Mouse (Mus musculus) liver, embryonic 11.5 days (tissue): ENCODE data around the gene Coasy. TPM values are rescaled to one million over a fixed set of nuclear protein-coding genes. Genes with fewer than 3 reads are reported as not detected.

Experiments used
- ATAC-seq: fragments of 200-750 bp; cut with Nextera tagmentation; replicated peaks from 2 replicates; pipeline ENCODE4 v1.8.0; 2017; ENCODE audit warnings: moderate number of reproducible peaks, mild to moderate bottlenecking, moderate TSS enrichment, moderate library complexity; ENCODE audit not compliant: low FRiP score
- DNase-seq: peaks from one replicate; pipeline ENCODE4 v3.0.0-alpha.2; 2017; ENCODE audit warnings: low spot score
- H3K27ac ChIP-seq: fragments of 300-500 bp; sonication (generic); 2 replicates; pipeline ENCODE4 v1.5.1; 2014; ENCODE audit warnings: mild to moderate bottlenecking, low read depth, low read length, control low read depth
- H3K27me3 ChIP-seq: fragments of 300-500 bp; sonication (generic); replicated peaks from 2 replicates; pipeline ENCODE4 v1.6.1; 2014; ENCODE audit warnings: low read length, mixed read lengths; ENCODE audit not compliant: control insufficient read depth, insufficient read depth
- H3K36me3 ChIP-seq: fragments of 300-500 bp; sonication (generic); 2 replicates; pipeline ENCODE4 v1.6.1; 2014; ENCODE audit warnings: mild to moderate bottlenecking, low read length, moderate library complexity, mixed read lengths; ENCODE audit not compliant: control insufficient read depth, insufficient read depth
- H3K4me1 ChIP-seq: fragments of 300-500 bp; sonication (generic); replicated peaks from 2 replicates; pipeline ENCODE4 v1.6.1; 2014; ENCODE audit warnings: low read length, mixed read lengths; ENCODE audit not compliant: control insufficient read depth, insufficient read depth
- H3K4me2 ChIP-seq: fragments of 300-500 bp; sonication (generic); 2 replicates; pipeline ENCODE4 v1.6.1; 2014; ENCODE audit warnings: mild to moderate bottlenecking, control low read depth, moderate library complexity
- H3K4me3 ChIP-seq: fragments of 300-500 bp; sonication (generic); 2 replicates; pipeline ENCODE4 v1.5.1; 2014; ENCODE audit warnings: low read depth, low read length, control low read depth
- H3K9ac ChIP-seq: fragments of 300-500 bp; sonication (generic); 2 replicates; pipeline ENCODE4 v1.6.1; 2014; ENCODE audit warnings: low read depth, low read length, control low read depth
- H3K9me3 ChIP-seq: fragments of 300-500 bp; sonication (generic); 2 replicates; pipeline ENCODE4 v1.6.1; 2016; ENCODE audit warnings: low read length, inconsistent platforms, mixed read lengths; ENCODE audit not compliant: control insufficient read depth
- WGBS: fragments of 180-500 bp; shearing (Covaris S2); extraction: QIAGEN DNeasy Blood & Tissue Kit; methylation state at CpG from one replicate; pipeline ENCODE4 v1.1.7; 2014; 5-methylcytosine and 5-hydroxymethylcytosine counted together
- polyA plus RNA-seq: library from polyadenylated mRNA; unstranded; fragments of >200 nt; fragmentation: Nextera tagmentation; extraction: Ambion mirVana; gene quantifications from 2 replicates; pipeline ENCODE4 v1.2.1, GENCODE M21; 2014

The Coasy gene
- polyA plus RNA-seq, 1 experiment from 2014 or later = 43.3 TPM

- no peak for ATAC-seq
- 83% methylated on average over 1 of the region's 1 CpGs for WGBS
- H3K27me3 ChIP-seq = no peaks in the 10 kb centered on the region
Measured at GRCm38 (mm10) chr11:101089931-101090330, 7.6 kb downstream of the Coasy start.

GRCm38 (mm10) chr11:101094930-101095313 lies 12.6 kb downstream of the Coasy start:
- WGBS = under 1% methylated on average over 18 of the region's 18 CpGs
- DNase-seq = no peak
- peak overlapping the region; percentile 62 for H3K4me3 ChIP-seq
- no peaks in the 10 kb centered on the region for H3K9me3 ChIP-seq
- peaks cover 52% of the 10 kb centered on the region for H3K36me3 ChIP-seq
- H3K4me1 ChIP-seq = peaks cover 8% of the 10 kb centered on the region
- peak; percentile 35; the same call in 1 of the 2 replicates for ATAC-seq
- no peaks in the 10 kb centered on the region for H3K27me3 ChIP-seq
- H3K27ac ChIP-seq = peak overlapping the region; percentile 86; the same call in 1 of the 2 replicates
- H3K4me2 ChIP-seq = peak overlapping the region; percentile 96
- H3K9ac ChIP-seq = peak overlapping the region; percentile 82

More at GRCm38 (mm10) chr11:101089931-101090330, 7.6 kb downstream of the Coasy start:
- Histone ChIP-seq H3K36me3 (peaks cover 50% of the 10 kb centered on the region), H3K9me3 (no peaks in the 10 kb centered on the region), H3K4me2 (no peak overlapping the region), H3K4me1 (peaks cover 35% of the 10 kb centered on the region), H3K27ac (no peak overlapping the region), H3K4me3 (no peak overlapping the region), H3K9ac (no peak overlapping the region)
- DNase-seq = no peak

- peak; percentile 92 for DNase-seq
- Histone ChIP-seq H3K9ac (peak within 1 kb of the TSS; percentile 82), H3K9me3 (no peaks in the 10 kb centered on the region)
Measured at GRCm38 (mm10) chr11:101095314-101096024, 13.1 kb downstream of the Coasy start, which contains the start of gene Psmc3ip. Gene Psmc3ip, minus strand, starts transcription at chr11:101095436.

GRCm38 (mm10) chr11:101098231-101098630 lies 15.9 kb downstream of the Coasy start:
- Histone ChIP-seq H3K4me1 (peaks cover 5% of the 10 kb centered on the region), H3K27ac (no peak overlapping the region), H3K4me3 (no peak overlapping the region), H3K9ac (no peak overlapping the region), H3K27me3 (no peaks in the 10 kb centered on the region), H3K9me3 (no peaks in the 10 kb centered on the region), H3K36me3 (peaks cover 43% of the 10 kb centered on the region), H3K4me2 (no peak overlapping the region)
- ATAC-seq (no peak), DNase-seq (no peak)
- 91% methylated on average over 8 of the region's 8 CpGs for WGBS

More at GRCm38 (mm10) chr11:101095314-101096024, 13.1 kb downstream of the Coasy start, which contains the start of gene Psmc3ip:
- WGBS = under 1% methylated on average over 43 of the region's 43 CpGs
- Histone ChIP-seq H3K4me2 (peak within 1 kb of the TSS; percentile 96), H3K27me3 (no peaks in the 10 kb centered on the region), H3K36me3 (peaks cover 53% of the 10 kb centered on the region), H3K4me3 (peak within 1 kb of the TSS; percentile 62), H3K27ac (peak within 1 kb of the TSS; percentile 86), H3K4me1 (peaks cover 8% of the 10 kb centered on the region)
- ATAC-seq = peak; percentile 97

GRCm38 (mm10) chr11:101103011-101103410 lies 20.6 kb downstream of the Coasy start:
- H3K36me3 ChIP-seq = peaks cover 35% of the 10 kb centered on the region
- no peak overlapping the region for H3K4me3 ChIP-seq
- H3K4me2 ChIP-seq = no peak overlapping the region
- no peaks in the 10 kb centered on the region for H3K27me3 ChIP-seq
- H3K9me3 ChIP-seq = no peaks in the 10 kb centered on the region
- WGBS = 88% methylated on average over 5 of the region's 5 CpGs
- H3K9ac ChIP-seq = no peak overlapping the region
- no peak overlapping the region for H3K27ac ChIP-seq
- DNase-seq (no peak), ATAC-seq (no peak)
- no peaks in the 10 kb centered on the region for H3K4me1 ChIP-seq

GRCm38 (mm10) chr11:101109351-101109750 lies 27.0 kb downstream of the Coasy start:
- H3K27ac ChIP-seq = no peak overlapping the region
- H3K4me1 ChIP-seq = no peaks in the 10 kb centered on the region
- 89% methylated on average over 4 of the region's 4 CpGs for WGBS
- ATAC-seq (no peak), DNase-seq (no peak)
- no peak overlapping the region for H3K4me2 ChIP-seq
- H3K27me3 ChIP-seq = no peaks in the 10 kb centered on the region
- H3K4me3 ChIP-seq = no peak overlapping the region
- H3K9ac ChIP-seq = no peak overlapping the region
- H3K9me3 ChIP-seq = no peaks in the 10 kb centered on the region
- peaks cover 8% of the 10 kb centered on the region; the same call in 1 of the 2 replicates for H3K36me3 ChIP-seq

- Histone ChIP-seq H3K4me3 (no peak overlapping the region), H3K36me3 (peaks cover 4% of the 10 kb centered on the region; the same call in 1 of the 2 replicates), H3K9ac (no peak overlapping the region), H3K9me3 (no peaks in the 10 kb centered on the region), H3K27ac (no peak overlapping the region), H3K4me1 (no peaks in the 10 kb centered on the region), H3K27me3 (no peaks in the 10 kb centered on the region), H3K4me2 (no peak overlapping the region)
- no peak for ATAC-seq
- WGBS = 57% methylated on average over 5 of the region's 5 CpGs
- DNase-seq = no peak
Measured at GRCm38 (mm10) chr11:101110708-101111107, 28.3 kb downstream of the Coasy start.

- no peaks in the 10 kb centered on the region for H3K4me1 ChIP-seq
- no peaks in the 10 kb centered on the region for H3K27me3 ChIP-seq
- WGBS = 90% methylated on average over 4 of the region's 4 CpGs
- H3K4me3 ChIP-seq = no peak overlapping the region
- peaks cover 4% of the 10 kb centered on the region; the same call in 1 of the 2 replicates for H3K36me3 ChIP-seq
- H3K27ac ChIP-seq = no peak overlapping the region
- no peak overlapping the region for H3K4me2 ChIP-seq
- DNase-seq (no peak), ATAC-seq (no peak)
- no peak overlapping the region for H3K9ac ChIP-seq
- H3K9me3 ChIP-seq = no peaks in the 10 kb centered on the region
Measured at GRCm38 (mm10) chr11:101111178-101111577, 28.8 kb downstream of the Coasy start.

- H3K27me3 ChIP-seq = no peaks in the 10 kb centered on the region
- H3K4me1 ChIP-seq = peaks cover 2% of the 10 kb centered on the region; the same call in 1 of the 2 replicates
- WGBS = 92% methylated on average over 3 of the region's 3 CpGs
- H3K27ac ChIP-seq = no peak overlapping the region
- H3K4me3 ChIP-seq = no peak overlapping the region
- no peak overlapping the region for H3K4me2 ChIP-seq
- H3K9me3 ChIP-seq = no peaks in the 10 kb centered on the region
- ATAC-seq (no peak), DNase-seq (no peak)
- H3K9ac ChIP-seq = no peak overlapping the region
- peaks cover 4% of the 10 kb centered on the region; the same call in 1 of the 2 replicates for H3K36me3 ChIP-seq
Measured at GRCm38 (mm10) chr11:101112186-101112585, 29.8 kb downstream of the Coasy start.
